Mouse (Mus musculus): ENCODE results near the gene Ntm. TPM values are rescaled to one million over a fixed set of nuclear protein-coding genes. Genes with fewer than 3 reads are reported as not detected.

The Ntm gene
- polyA plus RNA-seq, 1 experiment = not detected

DNA sequence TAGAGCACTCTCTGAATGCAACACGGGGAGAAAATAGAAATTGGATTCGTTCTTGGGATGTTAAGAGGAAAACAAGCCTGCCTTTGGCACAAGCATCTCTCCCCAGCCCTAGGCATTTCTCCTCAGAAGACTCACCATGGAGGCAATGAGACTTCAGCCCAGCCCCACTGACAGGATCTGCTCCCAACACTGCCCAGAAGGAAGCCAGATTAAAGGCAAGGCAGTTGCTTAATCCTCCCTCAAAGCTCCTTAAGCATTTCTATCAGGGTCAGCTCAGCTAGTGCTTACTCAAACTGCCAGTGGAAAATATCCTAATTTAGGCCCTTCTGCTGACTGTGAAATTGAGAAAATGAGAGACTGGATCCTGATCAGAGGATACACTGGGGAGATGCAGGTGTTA is 443.8 kb downstream of the Ntm start:
- Histone ChIP-seq H3K4me3 (ENCODE audit: insufficient read depth, poor library complexity, severe bottlenecking) (no peak overlapping the region), H3K27me3 (ENCODE audit: control insufficient read depth, insufficient read depth, insufficient read length) (no peaks in the 10 kb centered on the region), H3K36me3 (ENCODE audit: control insufficient read depth, insufficient read depth) (no peaks in the 10 kb centered on the region), H3K79me3 (ENCODE audit: low read depth) (no peaks in the 10 kb centered on the region), H3ac (ENCODE audit: control insufficient read depth, insufficient read length, low read depth) (no peak overlapping the region), H3K79me2 (ENCODE audit: control insufficient read depth, insufficient read depth) (no peaks in the 10 kb centered on the region)
- TF ChIP-seq MYOG (IDR thresholded peaks at IDR 0.05; ENCODE audit: control insufficient read depth, extremely low read depth, insufficient read length) (no peak), CTCF (IDR thresholded peaks at IDR 0.05; ENCODE audit: control insufficient read depth, insufficient read depth, insufficient read length) (no peak), USF1 (IDR thresholded peaks at IDR 0.05; ENCODE audit: low read depth) (no peak), CEBPB (IDR thresholded peaks at IDR 0.05; ENCODE audit: low read depth) (no peak), MAX (IDR thresholded peaks at IDR 0.05) (no peak), FOSL1 (IDR thresholded peaks at IDR 0.05; ENCODE audit: insufficient read depth, low read length, poor library complexity, severe bottlenecking) (no peak), MYOD1 (IDR thresholded peaks at IDR 0.05; ENCODE audit: control insufficient read depth, insufficient read length, low read depth) (no peak)

GRCm38 (mm10) chr9:29516688-29517087 is 446.3 kb downstream of the Ntm start:
- Histone ChIP-seq H3K79me3 (ENCODE audit: low read depth) (no peaks in the 10 kb centered on the region), H3K27me3 (ENCODE audit: control insufficient read depth, insufficient read depth, insufficient read length) (no peaks in the 10 kb centered on the region), H3K4me3 (ENCODE audit: insufficient read depth, poor library complexity, severe bottlenecking) (no peak overlapping the region), H3K36me3 (ENCODE audit: control insufficient read depth, insufficient read depth) (no peaks in the 10 kb centered on the region), H3ac (ENCODE audit: control insufficient read depth, insufficient read length, low read depth) (no peak overlapping the region), H3K79me2 (ENCODE audit: control insufficient read depth, insufficient read depth) (no peaks in the 10 kb centered on the region)
- TF ChIP-seq USF1 (IDR thresholded peaks at IDR 0.05; ENCODE audit: low read depth) (no peak), FOSL1 (IDR thresholded peaks at IDR 0.05; ENCODE audit: insufficient read depth, low read length, poor library complexity, severe bottlenecking) (no peak), CEBPB (IDR thresholded peaks at IDR 0.05; ENCODE audit: low read depth) (no peak), MYOG (IDR thresholded peaks at IDR 0.05; ENCODE audit: control insufficient read depth, extremely low read depth, insufficient read length) (no peak), MYOD1 (IDR thresholded peaks at IDR 0.05; ENCODE audit: control insufficient read depth, insufficient read length, low read depth) (no peak), MAX (IDR thresholded peaks at IDR 0.05) (no peak), CTCF (IDR thresholded peaks at IDR 0.05; ENCODE audit: control insufficient read depth, insufficient read depth, insufficient read length) (no peak)

GRCm38 (mm10) chr9:29514588-29515356 is 448.2 kb downstream of the Ntm start:
- Histone ChIP-seq H3K79me3 (ENCODE audit: low read depth) (no peaks in the 10 kb centered on the region), H3K36me3 (ENCODE audit: control insufficient read depth, insufficient read depth) (no peaks in the 10 kb centered on the region), H3K79me2 (ENCODE audit: control insufficient read depth, insufficient read depth) (no peaks in the 10 kb centered on the region), H3K27me3 (ENCODE audit: control insufficient read depth, insufficient read depth, insufficient read length) (no peaks in the 10 kb centered on the region), H3K4me3 (ENCODE audit: insufficient read depth, poor library complexity, severe bottlenecking) (no peak overlapping the region), H3ac (ENCODE audit: control insufficient read depth, insufficient read length, low read depth) (no peak overlapping the region)
- no peak for TF ChIP-seq MYOD1 (IDR thresholded peaks at IDR 0.05; ENCODE audit: control insufficient read depth, insufficient read length, low read depth)
- TF ChIP-seq USF1 (IDR thresholded peaks at IDR 0.05; ENCODE audit: low read depth) = no peak
- no peak for TF ChIP-seq CEBPB (IDR thresholded peaks at IDR 0.05; ENCODE audit: low read depth)
- TF ChIP-seq MYOG (IDR thresholded peaks at IDR 0.05; ENCODE audit: control insufficient read depth, extremely low read depth, insufficient read length) = no peak
- TF ChIP-seq FOSL1 (IDR thresholded peaks at IDR 0.05; ENCODE audit: insufficient read depth, low read length, poor library complexity, severe bottlenecking) = no peak
- TF ChIP-seq CTCF (IDR thresholded peaks at IDR 0.05; ENCODE audit: control insufficient read depth, insufficient read depth, insufficient read length) = no peak
- no peak for TF ChIP-seq MAX (IDR thresholded peaks at IDR 0.05)

DNA sequence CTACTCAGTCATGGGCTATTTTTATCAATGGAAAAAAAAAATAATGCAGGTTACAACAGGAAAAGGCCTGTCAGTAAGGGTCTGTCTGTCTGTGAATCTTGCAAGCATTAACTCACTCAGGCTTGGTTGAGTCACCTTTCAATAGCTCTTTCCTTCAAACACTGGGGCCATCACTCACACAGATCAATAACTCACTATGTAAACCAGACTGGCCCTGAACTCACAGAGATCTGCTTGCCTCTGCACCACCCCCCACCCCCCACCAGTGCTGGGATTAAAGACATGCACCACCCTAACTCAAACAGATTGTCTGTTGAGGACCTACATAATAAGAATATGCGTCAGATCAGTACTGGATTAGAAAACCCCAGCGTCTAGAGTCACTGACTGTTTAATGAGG is 466.9 kb downstream of the Ntm start:
- TF ChIP-seq MYOD1 (IDR thresholded peaks at IDR 0.05; ENCODE audit: control insufficient read depth, insufficient read length, low read depth) (no peak), USF1 (IDR thresholded peaks at IDR 0.05; ENCODE audit: low read depth) (no peak), MYOG (IDR thresholded peaks at IDR 0.05; ENCODE audit: control insufficient read depth, extremely low read depth, insufficient read length) (no peak), CTCF (IDR thresholded peaks at IDR 0.05; ENCODE audit: control insufficient read depth, insufficient read depth, insufficient read length) (no peak), FOSL1 (IDR thresholded peaks at IDR 0.05; ENCODE audit: insufficient read depth, low read length, poor library complexity, severe bottlenecking) (no peak), MAX (IDR thresholded peaks at IDR 0.05) (no peak), CEBPB (IDR thresholded peaks at IDR 0.05; ENCODE audit: low read depth) (no peak)
- no peak overlapping the region for H3ac ChIP-seq (ENCODE audit: control insufficient read depth, insufficient read length, low read depth)
- H3K27me3 ChIP-seq (ENCODE audit: control insufficient read depth, insufficient read depth, insufficient read length) = no peaks in the 10 kb centered on the region
- no peak overlapping the region for H3K4me3 ChIP-seq (ENCODE audit: insufficient read depth, poor library complexity, severe bottlenecking)
- H3K79me3 ChIP-seq (ENCODE audit: low read depth) = no peaks in the 10 kb centered on the region
- H3K36me3 ChIP-seq (ENCODE audit: control insufficient read depth, insufficient read depth) = no peaks in the 10 kb centered on the region
- H3K79me2 ChIP-seq (ENCODE audit: control insufficient read depth, insufficient read depth) = no peaks in the 10 kb centered on the region

DNA sequence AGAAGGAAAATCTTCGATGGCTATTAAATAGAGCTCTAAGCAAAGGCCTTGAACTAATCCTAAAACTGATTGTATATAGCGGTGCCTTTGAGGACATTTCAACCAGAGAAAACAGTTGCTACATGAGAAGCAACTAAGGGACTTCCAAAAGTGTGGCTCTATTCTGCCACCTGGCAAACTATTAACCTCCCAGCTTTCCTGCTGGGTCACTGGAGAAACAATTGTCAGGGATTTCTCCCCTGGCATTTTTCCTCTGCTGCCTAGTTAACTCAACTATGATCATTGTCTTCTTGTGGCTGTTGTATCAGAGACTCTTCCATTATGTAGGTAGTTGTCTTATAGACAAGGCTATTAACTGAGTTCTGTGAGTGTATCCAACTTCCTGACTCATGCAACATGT is 480.7 kb downstream of the Ntm start:
- Histone ChIP-seq H3K4me3 (ENCODE audit: insufficient read depth, poor library complexity, severe bottlenecking) (no peak overlapping the region), H3K36me3 (ENCODE audit: control insufficient read depth, insufficient read depth) (no peaks in the 10 kb centered on the region), H3K27me3 (ENCODE audit: control insufficient read depth, insufficient read depth, insufficient read length) (no peaks in the 10 kb centered on the region), H3ac (ENCODE audit: control insufficient read depth, insufficient read length, low read depth) (no peak overlapping the region), H3K79me3 (ENCODE audit: low read depth) (no peaks in the 10 kb centered on the region), H3K79me2 (ENCODE audit: control insufficient read depth, insufficient read depth) (no peaks in the 10 kb centered on the region)
- TF ChIP-seq MYOD1 (IDR thresholded peaks at IDR 0.05; ENCODE audit: control insufficient read depth, insufficient read length, low read depth) (no peak), MYOG (IDR thresholded peaks at IDR 0.05; ENCODE audit: control insufficient read depth, extremely low read depth, insufficient read length) (no peak), CTCF (IDR thresholded peaks at IDR 0.05; ENCODE audit: control insufficient read depth, insufficient read depth, insufficient read length) (no peak), USF1 (IDR thresholded peaks at IDR 0.05; ENCODE audit: low read depth) (no peak), CEBPB (IDR thresholded peaks at IDR 0.05; ENCODE audit: low read depth) (no peak), FOSL1 (IDR thresholded peaks at IDR 0.05; ENCODE audit: insufficient read depth, low read length, poor library complexity, severe bottlenecking) (no peak), MAX (IDR thresholded peaks at IDR 0.05) (no peak)

Data from C2C12 (cell line).